Mouse (Mus musculus) frontal cortex, adult 2 months (tissue): ENCODE measurements around the gene Chd5. TPM values are rescaled to one million over a fixed set of nuclear protein-coding genes. Genes with fewer than 3 reads are reported as not detected.

Experiments
- DNase-seq, 2 experiments: peaks; one replicate each; pipeline ENCODE4 v3.0.0; 2022; ENCODE audit warnings: low spot score in 1 of 2; ENCODE audit errors: extremely low spot score in 1 of 2
- polyA plus RNA-seq: library from polyadenylated mRNA; depleted of rRNA; stranded (reverse); fragments of >200 nt; gene quantifications from 2 replicates; pipeline ENCODE4 v1.2.3, GENCODE M21; 2012; rRNA removed

Chd5 gene
- polyA plus RNA-seq = 66.8 and 77.9 TPM in 2 replicates

GRCm38 (mm10) chr4:152338419-152339292 lies at the start of gene Chd5:
Gene Chd5 (plus strand): TSS chr4:152338651.
- peak in 1 of 2 experiments; percentile 75 for DNase-seq

GRCm38 (mm10) chr4:152290385-152290784 lies 48.1 kb upstream of the Chd5 start:
- no peak for DNase-seq

DNA sequence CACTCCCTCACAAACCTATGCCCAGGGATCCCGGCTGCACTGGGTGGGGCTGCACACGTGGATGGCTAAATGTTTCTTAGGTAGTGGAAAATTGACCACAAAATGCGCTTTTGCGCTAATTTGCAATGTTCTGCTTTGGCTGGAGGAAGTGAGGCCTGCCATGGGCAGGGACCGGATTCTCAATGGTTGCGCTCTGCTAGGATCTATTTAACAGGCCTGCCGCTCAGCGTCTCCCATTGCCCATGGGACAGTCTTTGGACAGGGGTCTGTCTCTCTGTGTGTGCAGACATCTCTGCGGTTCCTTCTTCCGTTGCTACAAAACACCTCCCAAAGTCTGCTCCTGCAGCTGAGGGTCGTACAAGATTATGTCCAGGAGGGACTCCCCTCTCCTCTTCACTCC lies 47.5 kb upstream of the Chd5 start:
- no peak for DNase-seq

DNA sequence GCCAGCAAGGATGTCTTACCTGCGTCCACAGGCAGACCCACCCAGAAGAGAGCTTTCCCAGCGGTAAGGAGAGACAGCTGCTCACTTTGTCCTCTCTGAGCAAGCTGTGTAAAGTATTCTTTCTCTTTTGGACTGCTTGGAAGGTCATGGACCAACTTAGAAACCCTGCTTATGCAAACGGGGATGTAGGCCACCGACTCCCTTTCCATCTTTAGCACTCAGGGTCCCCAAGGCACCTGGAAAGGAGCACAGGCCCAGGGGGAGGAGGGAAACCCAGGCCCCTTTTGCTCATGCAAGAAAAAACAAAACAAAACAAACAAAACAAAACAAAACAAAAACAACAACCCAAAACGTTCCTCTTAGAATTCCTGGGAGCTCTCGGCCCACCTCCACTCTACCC lies 46.9 kb upstream of the Chd5 start, which contains the start of gene Hes3:
Hes3 (minus strand) TSS at position 101 of the 400 bp plus-strand sequence.
- no peak for DNase-seq

- DNase-seq = no peak
Measured at GRCm38 (mm10) chr4:152292102-152292765, 46.2 kb upstream of the Chd5 start.

- DNase-seq = no peak
Measured at GRCm38 (mm10) chr4:152294188-152294929, 44.1 kb upstream of the Chd5 start.

GRCm38 (mm10) chr4:152295916-152296315 lies 42.5 kb upstream of the Chd5 start:
- DNase-seq = no peak

DNA sequence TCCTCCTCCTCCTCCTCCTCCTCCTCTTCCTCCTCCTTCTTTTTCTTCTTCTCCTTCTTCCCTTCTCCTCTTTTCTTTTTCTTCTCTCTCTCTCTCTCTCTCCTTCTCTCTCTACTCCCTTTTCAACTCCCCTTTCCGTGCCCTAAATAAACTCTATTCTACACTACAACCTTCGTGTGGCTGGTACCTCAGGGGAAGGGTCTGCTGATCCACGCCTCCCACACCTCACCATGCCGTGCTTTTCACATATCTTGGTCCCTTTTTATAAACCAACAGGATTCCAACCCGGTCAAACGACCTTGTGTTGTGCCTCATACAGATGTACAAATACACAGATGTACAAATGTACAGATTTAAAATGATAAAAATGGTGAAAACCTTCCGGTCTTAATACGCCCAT lies 42.1 kb upstream of the Chd5 start:
- no peak for DNase-seq

DNA sequence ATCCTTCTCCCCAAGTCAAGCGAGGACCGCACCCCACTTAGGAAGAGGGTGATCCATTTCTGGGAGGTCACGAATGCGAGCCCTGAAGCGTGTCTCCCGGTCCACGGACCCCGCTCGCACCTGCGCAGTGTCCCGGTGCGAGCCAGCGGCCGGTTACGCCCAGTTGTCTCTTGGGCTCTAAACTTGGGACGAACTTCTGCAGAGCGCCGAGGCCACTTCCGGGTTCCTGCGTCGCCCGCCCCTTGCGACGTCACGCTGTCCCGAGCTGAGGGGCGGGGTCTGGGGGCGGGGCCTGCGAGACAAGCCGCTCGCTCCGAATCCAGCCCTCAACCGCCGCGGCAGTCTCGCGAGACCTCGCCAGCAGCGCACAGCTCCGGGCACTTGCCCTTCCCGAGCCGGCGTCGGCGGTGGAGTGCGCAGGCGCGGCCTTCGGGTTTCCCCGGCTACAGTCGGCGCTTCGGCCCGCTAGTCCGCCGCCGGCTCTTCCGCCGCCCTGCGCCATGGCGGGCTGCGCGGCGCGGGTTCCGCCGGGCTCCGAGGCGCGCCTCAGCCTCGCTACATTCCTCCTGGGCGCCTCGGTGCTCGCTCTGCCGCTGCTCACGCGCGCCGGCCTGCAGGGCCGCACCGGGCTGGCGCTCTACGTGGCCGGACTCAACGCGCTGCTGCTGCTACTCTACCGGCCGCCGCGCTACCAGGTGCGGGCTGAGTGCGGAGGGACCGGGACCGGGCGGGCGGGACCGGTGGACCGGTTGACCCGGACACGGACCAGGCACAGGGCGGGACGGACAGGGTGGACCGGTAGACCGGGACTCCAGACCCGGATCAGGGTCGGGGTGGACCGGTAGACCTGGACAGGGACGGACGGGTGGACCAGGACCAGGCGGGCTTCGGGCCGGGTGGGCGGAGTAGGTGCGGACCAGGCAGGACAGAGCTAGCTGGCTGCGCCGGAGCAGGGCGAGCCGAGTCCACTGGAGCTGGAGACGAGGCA lies 41.3 kb upstream of the Chd5 start, which contains the start of gene Icmt:
Icmt (plus strand) TSS at position 354 of the 988 bp plus-strand sequence.
- DNase-seq = peak; percentile 95 to 99

GRCm38 (mm10) chr4:152298836-152299235 lies 39.6 kb upstream of the Chd5 start:
- DNase-seq = no peak

- DNase-seq = no peak
Measured at GRCm38 (mm10) chr4:152300375-152300774, 38.1 kb upstream of the Chd5 start.

GRCm38 (mm10) chr4:152302012-152302411 lies 36.4 kb upstream of the Chd5 start:
- no peak for DNase-seq

DNA sequence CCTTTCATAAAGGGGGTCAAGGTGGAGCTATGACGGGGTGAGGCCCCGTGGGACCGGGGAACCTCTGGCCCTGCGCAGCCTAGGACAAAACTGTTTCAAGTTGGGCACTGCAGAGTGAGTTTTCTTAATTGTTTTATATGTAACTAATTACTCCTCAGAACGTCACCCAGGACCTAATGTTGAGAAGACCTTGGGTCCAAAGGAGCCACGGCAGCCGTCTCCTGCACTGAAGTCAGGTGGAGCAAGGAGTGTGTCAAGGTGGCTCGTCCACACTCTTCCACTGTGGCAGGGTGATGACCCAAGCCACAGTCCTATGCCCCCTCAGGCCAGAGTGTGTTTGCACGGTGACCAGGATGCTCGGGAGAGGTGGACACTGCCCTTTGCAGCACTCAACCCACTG lies 35.3 kb upstream of the Chd5 start:
- no peak for DNase-seq

GRCm38 (mm10) chr4:152304685-152305084 lies 33.8 kb upstream of the Chd5 start:
- DNase-seq = no peak

GRCm38 (mm10) chr4:152305991-152306390 lies 32.5 kb upstream of the Chd5 start:
- DNase-seq = no peak

- no peak for DNase-seq
Measured at GRCm38 (mm10) chr4:152307542-152307941, 30.9 kb upstream of the Chd5 start.

- DNase-seq = no peak
Measured at GRCm38 (mm10) chr4:152312186-152312585, 26.3 kb upstream of the Chd5 start.

DNA sequence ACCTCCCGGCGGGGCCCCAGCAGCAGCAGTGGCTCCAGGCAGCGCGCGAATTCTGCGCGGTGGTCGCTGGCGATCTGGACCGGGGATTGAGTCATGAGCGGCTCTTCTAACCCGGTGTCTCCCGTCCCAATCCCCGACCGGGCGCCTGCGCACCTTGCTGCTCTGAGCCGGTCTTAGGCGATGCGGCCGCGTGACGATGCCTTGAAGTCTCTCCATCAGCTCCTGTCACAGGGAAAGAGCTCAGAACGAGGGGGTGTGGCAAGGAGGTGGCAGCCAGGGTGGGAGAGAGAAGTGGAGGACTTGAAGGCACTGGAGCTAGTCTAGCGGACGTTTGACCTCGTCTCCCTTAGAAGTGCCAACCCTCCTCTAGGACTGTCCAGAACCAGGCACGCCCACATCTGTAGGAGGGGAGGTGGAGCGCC lies 25.2 kb upstream of the Chd5 start:
- DNase-seq = peak in 1 of 2 experiments; percentile 45

- DNase-seq = peak in 1 of 2 experiments; percentile 30
Measured at GRCm38 (mm10) chr4:152313934-152314333, 24.5 kb upstream of the Chd5 start.
